Mouse (Mus musculus) c-Kit-positive CD71-positive TER-119-negative erythroid progenitor cells, embryonic 14.5 days (primary cell): ENCODE results near the gene Cactin.

Experiments
- DNase-seq: peaks from one replicate; pipeline ENCODE4 v3.0.0-alpha.2; 2013; ENCODE audit warnings: low read depth

Cactin gene

DNA sequence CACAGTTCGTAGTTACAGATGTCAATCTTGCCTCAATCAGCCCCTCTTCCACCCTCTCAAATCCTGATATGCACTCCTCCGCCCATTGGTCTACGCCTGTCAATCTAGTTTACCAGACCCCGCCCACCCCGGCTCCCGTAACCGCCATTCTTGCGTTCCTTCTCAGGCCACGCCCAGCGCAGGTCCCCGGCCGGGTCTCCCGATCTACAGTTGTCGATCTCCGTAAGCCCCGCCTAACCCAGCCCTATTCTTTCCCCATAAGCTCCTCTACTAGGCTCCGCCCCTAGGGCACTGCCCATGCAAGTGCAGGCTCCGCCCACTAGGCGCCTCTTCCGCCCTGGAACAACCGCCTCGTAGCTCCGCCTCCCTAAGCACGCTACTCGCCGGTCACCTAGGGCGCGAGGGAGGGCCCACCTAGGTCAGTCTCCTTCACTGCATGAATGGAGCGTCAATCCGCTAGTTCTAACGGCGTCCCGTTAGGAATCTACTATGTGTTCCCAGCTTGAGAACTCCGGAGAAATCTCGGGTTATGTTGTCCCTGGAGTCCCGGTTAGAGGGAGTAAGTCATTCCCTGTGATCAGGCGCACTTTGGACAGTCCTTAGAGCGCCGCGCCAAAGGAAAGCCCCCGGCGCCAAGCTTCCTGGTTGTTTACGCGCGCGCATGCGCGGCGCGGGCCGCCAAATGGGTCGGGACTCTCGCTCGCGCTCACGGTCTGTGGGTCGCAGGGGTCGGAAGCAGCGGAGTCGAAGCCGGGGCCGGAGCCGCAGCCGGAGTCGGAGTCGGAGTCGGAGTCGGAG is at the start of gene Cactin:
Gene Cactin (plus strand): TSS at position 554 of the 798 bp plus-strand sequence.
- DNase-seq: peak; percentile 100

GRCm38 (mm10) chr10:81272356-81272755 is 48.5 kb upstream of the Cactin start:
- DNase-seq: no peak

DNA sequence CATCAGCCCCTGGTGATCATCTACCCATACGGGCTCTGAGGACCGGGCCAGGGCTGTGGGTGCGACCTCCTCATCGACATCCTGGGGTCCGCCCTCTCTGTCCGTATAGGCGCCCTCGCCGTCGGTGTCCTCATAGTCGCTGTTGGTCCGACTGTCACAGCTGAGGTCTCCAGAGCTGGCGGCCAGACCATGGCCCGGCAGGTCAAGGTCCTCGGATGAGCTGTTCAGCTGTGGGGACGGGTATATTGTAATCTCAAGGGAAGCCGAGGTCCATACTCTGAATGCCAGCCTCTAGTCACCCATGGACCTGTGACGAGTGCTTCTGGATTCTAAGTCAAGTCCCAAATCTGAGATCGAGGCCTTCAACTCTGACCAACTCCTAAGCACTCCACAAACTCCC is 47.1 kb upstream of the Cactin start:
- no peak for DNase-seq

- no peak for DNase-seq
Observed at GRCm38 (mm10) chr10:81277676-81278075, 43.2 kb upstream of the Cactin start.

GRCm38 (mm10) chr10:81279496-81279895 is 41.4 kb upstream of the Cactin start:
- no peak for DNase-seq

DNA sequence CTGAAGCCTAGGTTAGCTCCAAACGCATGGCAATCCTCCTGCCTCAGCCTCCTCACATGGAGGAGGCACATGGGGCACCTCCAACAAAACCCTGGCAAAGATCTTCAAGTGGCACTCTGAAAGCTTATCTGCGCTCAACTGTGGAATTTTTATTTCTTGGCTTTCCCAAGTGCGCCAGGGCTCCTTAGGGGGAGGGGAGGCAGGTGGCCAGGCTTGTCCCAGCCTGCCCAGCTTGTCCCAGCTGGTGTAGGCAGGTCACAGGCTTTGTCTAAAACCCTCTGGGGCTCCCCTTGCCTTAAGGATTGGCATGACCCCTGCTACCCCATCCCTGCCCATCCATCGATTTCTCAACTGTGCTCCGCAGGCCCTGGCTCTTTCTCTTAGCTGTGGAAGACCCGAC is 36.7 kb upstream of the Cactin start:
- DNase-seq: no peak

DNA sequence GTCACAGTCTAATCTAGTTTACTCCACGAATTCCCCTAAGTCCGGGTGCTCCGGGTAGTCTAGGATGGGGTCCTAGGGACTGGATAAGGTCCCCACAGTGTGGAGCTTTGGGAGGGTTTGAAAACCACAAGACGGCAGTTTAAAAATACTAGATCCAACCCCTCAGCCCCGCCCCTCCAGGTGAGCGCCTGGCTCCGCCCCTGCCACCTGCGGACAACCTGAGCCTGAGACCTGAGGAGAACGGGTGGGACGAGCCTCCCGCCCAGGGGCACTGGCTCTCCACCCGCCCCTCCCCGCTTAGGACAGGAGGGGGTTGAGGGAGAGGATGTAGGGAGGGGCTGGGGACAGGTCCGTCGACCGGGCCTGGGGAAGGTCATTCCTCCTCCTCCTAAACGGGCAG is 36.2 kb upstream of the Cactin start:
- DNase-seq: no peak

GRCm38 (mm10) chr10:81285694-81286450 is 35.0 kb upstream of the Cactin start:
- peak; percentile 88 for DNase-seq

- no peak for DNase-seq
Observed at GRCm38 (mm10) chr10:81286586-81286985, 34.3 kb upstream of the Cactin start.

- peak; percentile 76 for DNase-seq
Observed at GRCm38 (mm10) chr10:81287513-81288157, 33.3 kb upstream of the Cactin start.

DNA sequence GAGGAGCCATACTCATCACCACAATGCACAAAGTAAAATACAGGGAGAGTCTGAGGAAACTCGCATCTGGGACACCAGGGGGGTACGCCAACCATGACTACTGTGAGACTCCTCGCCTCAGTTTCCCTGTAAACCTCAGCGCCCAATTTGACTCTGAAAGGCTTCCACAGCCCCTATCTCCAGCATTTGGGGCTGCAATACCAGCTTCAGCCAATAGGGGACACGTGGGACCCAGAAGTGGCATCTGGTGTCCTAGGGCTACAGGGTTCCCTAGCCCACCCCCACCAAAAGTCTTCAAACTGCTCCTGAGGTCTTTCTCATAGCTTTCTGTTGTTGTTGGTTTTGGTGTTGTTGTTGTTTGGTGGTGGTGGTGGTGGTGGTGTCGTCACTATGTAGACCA is 32.3 kb upstream of the Cactin start:
- peak; percentile 43 for DNase-seq

GRCm38 (mm10) chr10:81289278-81289677 is 31.6 kb upstream of the Cactin start:
- DNase-seq: peak; percentile 47

DNA sequence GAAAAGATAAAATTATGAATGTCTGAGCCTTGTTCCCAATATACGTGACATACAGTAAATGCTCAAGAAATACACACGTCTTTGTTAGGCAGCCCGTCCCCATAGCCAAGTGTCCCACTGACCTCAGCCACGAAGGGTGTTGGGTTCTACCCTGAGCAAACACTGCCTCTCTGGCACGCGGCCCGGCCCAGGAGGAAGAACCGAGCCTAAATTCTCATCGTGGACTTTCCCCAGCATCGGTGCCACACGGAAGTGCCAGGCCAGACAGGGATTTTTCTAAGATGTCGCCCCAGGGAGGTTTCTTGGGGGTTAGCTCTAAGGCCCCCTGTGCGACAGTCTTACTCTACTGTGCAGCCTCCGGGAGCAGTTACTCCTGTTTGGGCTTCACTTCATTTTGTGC is 31.1 kb upstream of the Cactin start:
- no peak for DNase-seq

- DNase-seq: no peak
Observed at GRCm38 (mm10) chr10:81290698-81291460, 30.0 kb upstream of the Cactin start.

- DNase-seq: no peak
Observed at GRCm38 (mm10) chr10:81291511-81292104, 29.3 kb upstream of the Cactin start, which contains the start of gene Tjp3. Gene Tjp3, minus strand, starts transcription at chr10:81291581.

DNA sequence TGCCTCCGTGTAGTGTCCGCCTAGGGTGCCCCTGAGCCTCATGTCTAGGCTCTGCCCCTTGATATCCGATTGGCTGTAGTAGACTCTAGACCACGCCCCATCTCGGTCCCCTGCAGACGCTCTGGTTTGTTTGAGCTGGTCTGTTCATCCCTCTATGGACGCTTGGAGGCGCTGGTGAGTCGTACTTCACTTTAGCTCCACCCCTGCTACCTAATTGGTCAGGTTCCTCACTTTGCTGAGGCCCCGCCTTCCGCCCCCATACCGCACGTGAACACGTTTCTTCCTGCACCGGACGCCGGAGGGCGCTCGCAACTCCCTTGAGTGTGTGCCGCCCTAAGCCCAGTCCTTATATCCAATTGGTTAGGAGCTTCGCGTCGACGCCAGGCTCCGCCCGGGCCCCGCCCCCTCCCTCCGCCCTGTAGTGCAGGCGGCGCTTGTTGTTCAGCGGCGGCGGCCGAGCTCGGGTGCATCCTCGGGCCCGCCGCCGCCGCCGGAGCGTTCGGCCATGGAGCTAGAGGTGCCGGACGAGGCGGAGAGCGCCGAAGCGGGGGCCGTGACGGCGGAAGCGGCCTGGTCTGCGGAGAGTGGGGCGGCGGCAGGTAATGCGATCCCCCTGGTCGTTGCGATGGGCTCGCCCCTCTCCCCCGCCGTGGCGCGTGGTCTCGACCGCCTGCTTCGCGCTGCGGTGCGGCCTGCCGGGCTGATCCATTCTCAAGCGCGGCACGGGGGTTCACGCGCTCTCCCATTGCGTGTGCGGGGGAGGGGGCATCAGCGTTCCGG is 28.2 kb upstream of the Cactin start, which contains the start of gene Pip5k1c:
Gene Pip5k1c (plus strand): TSS at position 410 of the 780 bp plus-strand sequence.
- peak; percentile 100 for DNase-seq

- peak; percentile 48 for DNase-seq
Observed at GRCm38 (mm10) chr10:81293334-81294030, 27.4 kb upstream of the Cactin start.

DNA sequence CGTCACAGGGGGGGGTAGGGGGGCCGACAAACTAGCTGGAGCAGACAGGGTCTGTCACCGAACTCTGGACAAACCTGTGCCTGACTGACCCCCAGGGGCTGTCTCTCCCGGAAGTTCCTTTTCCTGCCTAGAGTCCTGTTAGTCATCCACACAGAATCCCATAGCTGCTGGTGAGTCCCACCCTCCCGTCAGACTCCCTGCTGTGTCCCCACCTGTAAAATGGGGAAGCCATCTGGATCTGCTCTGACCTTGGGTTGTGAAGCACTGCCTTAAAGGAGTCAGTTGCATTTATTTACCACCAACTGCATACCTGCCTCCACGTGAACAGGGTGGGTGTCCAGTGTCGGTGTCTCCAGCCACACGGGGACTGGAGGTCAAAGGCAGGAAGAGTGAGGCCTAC is 26.5 kb upstream of the Cactin start:
- DNase-seq: no peak

DNA sequence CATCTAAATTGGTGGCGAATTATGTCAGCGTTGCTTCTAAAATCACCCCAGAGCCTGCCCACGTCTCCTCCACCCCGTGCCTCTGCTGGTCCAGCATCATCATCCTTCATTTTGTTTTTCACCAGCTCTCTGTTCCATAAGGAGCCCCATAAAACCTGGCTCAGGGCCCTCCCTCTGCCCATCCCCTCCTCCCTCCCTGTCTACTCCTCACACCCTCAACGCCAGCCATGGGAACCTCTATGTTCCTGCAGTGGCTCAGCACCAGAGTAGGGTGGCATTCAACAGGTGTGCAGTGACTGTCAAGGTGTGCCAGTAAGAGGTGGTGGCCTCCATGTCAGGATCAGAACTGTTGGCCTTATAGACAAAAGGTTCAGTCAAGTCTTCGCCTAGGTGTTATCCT is 25.7 kb upstream of the Cactin start:
- DNase-seq: no peak

GRCm38 (mm10) chr10:81297246-81297645 is 23.7 kb upstream of the Cactin start:
- DNase-seq: no peak
